Mouse (Mus musculus) liver, embryonic 12.5 days (tissue): ENCODE measurements around the gene Mapkbp1. TPM values are rescaled to one million over a fixed set of nuclear protein-coding genes. Genes with fewer than 3 reads are reported as not detected.
A peak's percentile ranks its signal among the peaks of the same experiment; 100 is the strongest.

Source experiments
- ATAC-seq: fragments of 200-750 bp; cut with Nextera tagmentation; 2 replicates; pipeline ENCODE4 v1.8.0; 2017; ENCODE audit warnings: moderate number of reproducible peaks, mild to moderate bottlenecking, moderate library complexity
- H3K27ac ChIP-seq: fragments of 300-500 bp; sonication (generic); 2 replicates; pipeline ENCODE4 v1.5.1; 2016; ENCODE audit warnings: mild to moderate bottlenecking
- H3K27me3 ChIP-seq: fragments of 300-500 bp; sonication (generic); replicated peaks from 2 replicates; pipeline ENCODE4 v1.6.1; 2016; ENCODE audit warnings: mild to moderate bottlenecking, moderate library complexity
- H3K36me3 ChIP-seq: fragments of 300-500 bp; sonication (generic); 2 replicates; pipeline ENCODE4 v1.6.1; 2016; ENCODE audit warnings: mild to moderate bottlenecking, moderate library complexity
- H3K4me1 ChIP-seq: fragments of 300-500 bp; sonication (generic); 2 replicates; pipeline ENCODE4 v1.6.1; 2016
- H3K4me2 ChIP-seq: fragments of 300-500 bp; sonication (generic); 2 replicates; pipeline ENCODE4 v1.6.1; 2016; ENCODE audit warnings: mild to moderate bottlenecking, moderate library complexity
- H3K4me3 ChIP-seq: fragments of 300-500 bp; sonication (generic); 2 replicates; pipeline ENCODE4 v1.5.1; 2016; ENCODE audit warnings: mild to moderate bottlenecking, moderate library complexity
- H3K9ac ChIP-seq: fragments of 300-500 bp; sonication (generic); 2 replicates; pipeline ENCODE4 v1.6.1; 2016; ENCODE audit warnings: mild to moderate bottlenecking, moderate library complexity
- H3K9me3 ChIP-seq: fragments of 300-500 bp; sonication (generic); replicated peaks from 2 replicates; pipeline ENCODE4 v1.6.1; 2016; ENCODE audit warnings: mild to moderate bottlenecking, moderate library complexity
- WGBS: fragments of 180-500 bp; shearing (Covaris S2); methylation state at CpG from one replicate; pipeline ENCODE4 v1.1.7; 2016; ENCODE audit not compliant: insufficient replicate concordance; 5-methylcytosine and 5-hydroxymethylcytosine counted together
- polyA plus RNA-seq: library from polyadenylated mRNA; unstranded; fragments of >200 nt; fragmentation: Nextera tagmentation; extraction: Ambion mirVana; gene quantifications from 2 replicates; pipeline ENCODE4 v1.2.1, GENCODE M21; 2016

Mapkbp1 gene
- polyA plus RNA-seq, result 0.63 and 0.96 TPM in 2 replicates

GRCm38 (mm10) chr2:119972537-119972879 lies at the start of gene Mapkbp1:
Gene Mapkbp1, plus strand, starts transcription at chr2:119972699.
- no peaks in the 10 kb centered on the region for H3K9me3 ChIP-seq
- H3K4me1 ChIP-seq, result peaks cover 24% of the 10 kb centered on the region
- ATAC-seq, result no peak; the same call in 1 of the 2 replicates
- peak within 1 kb of the TSS; percentile 95 for H3K4me2 ChIP-seq
- WGBS, result 1% methylated on average over 19 of the region's 19 CpGs
- peak within 1 kb of the TSS; percentile 51; the same call in 1 of the 2 replicates for H3K27ac ChIP-seq
- H3K27me3 ChIP-seq, result no peaks in the 10 kb centered on the region
- H3K4me3 ChIP-seq, result peak within 1 kb of the TSS; percentile 76
- H3K36me3 ChIP-seq, result no peaks in the 10 kb centered on the region
- peak within 1 kb of the TSS; percentile 78 for H3K9ac ChIP-seq

- 34% methylated on average over 9 of the region's 9 CpGs for WGBS
- Histone ChIP-seq H3K36me3 (no peaks in the 10 kb centered on the region), H3K9ac (no peak overlapping the region), H3K9me3 (no peaks in the 10 kb centered on the region), H3K27me3 (no peaks in the 10 kb centered on the region), H3K4me2 (no peak overlapping the region), H3K27ac (no peak overlapping the region), H3K4me1 (peaks cover 24% of the 10 kb centered on the region), H3K4me3 (no peak overlapping the region)
- ATAC-seq, result no peak
Observed at GRCm38 (mm10) chr2:119970571-119970970, 1.9 kb upstream of the Mapkbp1 start.

GRCm38 (mm10) chr2:119971316-119971715 lies 1.2 kb upstream of the Mapkbp1 start:
- H3K4me3 ChIP-seq, result no peak overlapping the region
- no peaks in the 10 kb centered on the region for H3K36me3 ChIP-seq
- peaks cover 24% of the 10 kb centered on the region for H3K4me1 ChIP-seq
- 75% methylated on average over 3 of the region's 3 CpGs for WGBS
- no peak overlapping the region for H3K9ac ChIP-seq
- ATAC-seq, result no peak
- H3K4me2 ChIP-seq, result 0 out of 2 replicates have a peak overlapping the region, but pooled peaks have one; percentile 95
- H3K9me3 ChIP-seq, result no peaks in the 10 kb centered on the region
- H3K27ac ChIP-seq, result no peak overlapping the region
- H3K27me3 ChIP-seq, result no peaks in the 10 kb centered on the region

- H3K36me3 ChIP-seq, result no peaks in the 10 kb centered on the region
- H3K27me3 ChIP-seq, result no peaks in the 10 kb centered on the region
- peak overlapping the region; percentile 78 for H3K9ac ChIP-seq
- H3K9me3 ChIP-seq, result no peaks in the 10 kb centered on the region
- peak overlapping the region; percentile 51; the same call in 1 of the 2 replicates for H3K27ac ChIP-seq
- 5% methylated on average over 32 of the region's 32 CpGs for WGBS
- peak overlapping the region; percentile 76 for H3K4me3 ChIP-seq
- peaks cover 24% of the 10 kb centered on the region for H3K4me1 ChIP-seq
- ATAC-seq, result peak; percentile 99
- H3K4me2 ChIP-seq, result peak overlapping the region; percentile 95
Observed at GRCm38 (mm10) chr2:119971837-119972536, 512 bp upstream of the Mapkbp1 start.

GRCm38 (mm10) chr2:119980343-119980986 lies 8.0 kb downstream of the Mapkbp1 start:
- WGBS, result 74% methylated on average over 7 of the region's 7 CpGs
- Histone ChIP-seq H3K4me3 (no peak overlapping the region), H3K4me2 (no peak overlapping the region)

GRCm38 (mm10) chr2:119981631-119982030 lies 9.1 kb downstream of the Mapkbp1 start:
- H3K4me2 ChIP-seq, result no peak overlapping the region
- H3K9ac ChIP-seq, result no peak overlapping the region
- WGBS, result 74% methylated on average over 2 of the region's 2 CpGs
- H3K4me3 ChIP-seq, result no peak overlapping the region
- H3K4me1 ChIP-seq, result peaks cover 10% of the 10 kb centered on the region; the same call in 1 of the 2 replicates
- ATAC-seq, result no peak
- no peak overlapping the region for H3K27ac ChIP-seq
- H3K36me3 ChIP-seq, result no peaks in the 10 kb centered on the region
- no peaks in the 10 kb centered on the region for H3K9me3 ChIP-seq
- H3K27me3 ChIP-seq, result no peaks in the 10 kb centered on the region

More at GRCm38 (mm10) chr2:119980343-119980986, 8.0 kb downstream of the Mapkbp1 start:
- peaks cover 6% of the 10 kb centered on the region; the same call in 1 of the 2 replicates for H3K4me1 ChIP-seq
- ATAC-seq, result no peak
- no peaks in the 10 kb centered on the region for H3K27me3 ChIP-seq
- H3K36me3 ChIP-seq, result no peaks in the 10 kb centered on the region
- H3K9me3 ChIP-seq, result no peaks in the 10 kb centered on the region
- H3K9ac ChIP-seq, result no peak overlapping the region
- no peak overlapping the region for H3K27ac ChIP-seq

GRCm38 (mm10) chr2:119985871-119986270 lies 13.4 kb downstream of the Mapkbp1 start:
- Histone ChIP-seq H3K9me3 (no peaks in the 10 kb centered on the region), H3K36me3 (no peaks in the 10 kb centered on the region), H3K4me3 (no peak overlapping the region), H3K27ac (no peak overlapping the region), H3K27me3 (no peaks in the 10 kb centered on the region), H3K4me2 (no peak overlapping the region), H3K9ac (no peak overlapping the region), H3K4me1 (peaks cover 5% of the 10 kb centered on the region; the same call in 1 of the 2 replicates)
- ATAC-seq, result no peak
- 70% methylated on average over 8 of the region's 8 CpGs for WGBS

- Histone ChIP-seq H3K27me3 (no peaks in the 10 kb centered on the region), H3K4me2 (no peak overlapping the region), H3K4me3 (no peak overlapping the region), H3K9me3 (no peaks in the 10 kb centered on the region), H3K9ac (no peak overlapping the region), H3K27ac (no peak overlapping the region), H3K4me1 (peaks cover 5% of the 10 kb centered on the region; the same call in 1 of the 2 replicates), H3K36me3 (no peaks in the 10 kb centered on the region)
- no peak for ATAC-seq
- 58% methylated on average over 6 of the region's 6 CpGs for WGBS
Observed at GRCm38 (mm10) chr2:119986369-119986768, 13.9 kb downstream of the Mapkbp1 start.

- no peak for ATAC-seq
- 79% methylated on average over 2 of the region's 2 CpGs for WGBS
- H3K9ac ChIP-seq, result no peak overlapping the region
- H3K4me1 ChIP-seq, result peaks cover 5% of the 10 kb centered on the region; the same call in 1 of the 2 replicates
- H3K9me3 ChIP-seq, result no peaks in the 10 kb centered on the region
- no peak overlapping the region for H3K4me2 ChIP-seq
- no peak overlapping the region for H3K4me3 ChIP-seq
- no peaks in the 10 kb centered on the region for H3K36me3 ChIP-seq
- H3K27ac ChIP-seq, result no peak overlapping the region
- H3K27me3 ChIP-seq, result no peaks in the 10 kb centered on the region
Observed at GRCm38 (mm10) chr2:119987441-119987840, 14.9 kb downstream of the Mapkbp1 start.

GRCm38 (mm10) chr2:119988952-119989351 lies 16.5 kb downstream of the Mapkbp1 start:
- Histone ChIP-seq H3K9ac (no peak overlapping the region), H3K4me2 (no peak overlapping the region), H3K4me3 (no peak overlapping the region), H3K4me1 (peaks cover 5% of the 10 kb centered on the region; the same call in 1 of the 2 replicates), H3K36me3 (no peaks in the 10 kb centered on the region), H3K27me3 (no peaks in the 10 kb centered on the region), H3K9me3 (no peaks in the 10 kb centered on the region), H3K27ac (no peak overlapping the region)
- 59% methylated on average over 4 of the region's 4 CpGs for WGBS
- no peak for ATAC-seq

GRCm38 (mm10) chr2:119990881-119991280 lies 18.4 kb downstream of the Mapkbp1 start:
- Histone ChIP-seq H3K27ac (no peak overlapping the region), H3K9ac (no peak overlapping the region), H3K4me1 (peaks cover 7% of the 10 kb centered on the region; the same call in 1 of the 2 replicates), H3K4me3 (no peak overlapping the region), H3K27me3 (no peaks in the 10 kb centered on the region), H3K36me3 (no peaks in the 10 kb centered on the region), H3K9me3 (no peaks in the 10 kb centered on the region), H3K4me2 (no peak overlapping the region)
- WGBS, result 72% methylated on average over 6 of the region's 6 CpGs
- ATAC-seq, result no peak

GRCm38 (mm10) chr2:119992349-119992748 lies 19.9 kb downstream of the Mapkbp1 start:
- Histone ChIP-seq H3K4me2 (no peak overlapping the region), H3K9ac (no peak overlapping the region), H3K9me3 (no peaks in the 10 kb centered on the region), H3K4me1 (0 out of 2 replicates have a peak, but pooled peaks cover 3% of the 10 kb centered on the region), H3K36me3 (no peaks in the 10 kb centered on the region), H3K27ac (no peak overlapping the region), H3K27me3 (no peaks in the 10 kb centered on the region), H3K4me3 (no peak overlapping the region)
- 68% methylated on average over 2 of the region's 2 CpGs for WGBS
- no peak for ATAC-seq
